Mouse (Mus musculus) heart, embryonic 11.5 days (tissue): ENCODE data around the gene Slc4a5. TPM values are rescaled to one million over a fixed set of nuclear protein-coding genes. Genes with fewer than 3 reads are reported as not detected.
A peak's percentile ranks its signal among the peaks of the same experiment; 100 is the strongest.

Source experiments
- ATAC-seq: fragments of 200-750 bp; cut with Nextera tagmentation; replicated peaks from 2 replicates; pipeline ENCODE4 v1.8.0; 2017; ENCODE audit warnings: moderate library complexity; ENCODE audit not compliant: insufficient number of reproducible peaks, low FRiP score, low TSS enrichment
- H3K27ac ChIP-seq: fragments of 300-500 bp; sonication (generic); 2 replicates; pipeline ENCODE4 v1.5.1; 2014; ENCODE audit warnings: mild to moderate bottlenecking, low read depth, low read length
- H3K27me3 ChIP-seq: fragments of 300-500 bp; sonication (generic); 2 replicates; pipeline ENCODE4 v1.6.1; 2014; ENCODE audit warnings: mild to moderate bottlenecking, low read length, mixed read lengths; ENCODE audit not compliant: control insufficient read depth, insufficient read depth
- H3K36me3 ChIP-seq: fragments of 300-500 bp; sonication (generic); 2 replicates; pipeline ENCODE4 v1.6.1; 2014; ENCODE audit warnings: mild to moderate bottlenecking, low read length, moderate library complexity, mixed read lengths; ENCODE audit not compliant: control insufficient read depth, insufficient read depth
- H3K4me1 ChIP-seq: fragments of 300-500 bp; sonication (generic); 2 replicates; pipeline ENCODE4 v1.6.1; 2014; ENCODE audit warnings: low read length; ENCODE audit not compliant: control insufficient read depth, insufficient read depth
- H3K4me2 ChIP-seq: fragments of 300-500 bp; sonication (generic); 2 replicates; pipeline ENCODE4 v1.6.1; 2014; ENCODE audit warnings: mild to moderate bottlenecking, moderate library complexity
- H3K4me3 ChIP-seq: fragments of 300-500 bp; sonication (generic); 2 replicates; pipeline ENCODE4 v1.5.1; 2014; ENCODE audit warnings: low read depth, low read length
- H3K9ac ChIP-seq: fragments of 300-500 bp; sonication (generic); 2 replicates; pipeline ENCODE4 v1.6.1; 2014; ENCODE audit warnings: mild to moderate bottlenecking, low read depth, low read length, moderate library complexity
- H3K9me3 ChIP-seq: fragments of 300-500 bp; sonication (generic); replicated peaks from 2 replicates; pipeline ENCODE4 v1.6.1; 2016; ENCODE audit warnings: low read length; ENCODE audit not compliant: control insufficient read depth
- WGBS: fragments of 180-500 bp; shearing (Covaris S2); extraction: QIAGEN DNeasy Blood & Tissue Kit; methylation state at CpG from one replicate; pipeline ENCODE4 v1.1.7; 2014; ENCODE audit not compliant: insufficient replicate concordance; 5-methylcytosine and 5-hydroxymethylcytosine counted together
- polyA plus RNA-seq: library from polyadenylated mRNA; unstranded; fragments of >200 nt; fragmentation: Nextera tagmentation; extraction: Ambion mirVana; gene quantifications from 2 replicates; pipeline ENCODE4 v1.2.1, GENCODE M21; 2014

Slc4a5 gene
- polyA plus RNA-seq, 1 experiment from 2014 or later = 0.21 TPM

DNA sequence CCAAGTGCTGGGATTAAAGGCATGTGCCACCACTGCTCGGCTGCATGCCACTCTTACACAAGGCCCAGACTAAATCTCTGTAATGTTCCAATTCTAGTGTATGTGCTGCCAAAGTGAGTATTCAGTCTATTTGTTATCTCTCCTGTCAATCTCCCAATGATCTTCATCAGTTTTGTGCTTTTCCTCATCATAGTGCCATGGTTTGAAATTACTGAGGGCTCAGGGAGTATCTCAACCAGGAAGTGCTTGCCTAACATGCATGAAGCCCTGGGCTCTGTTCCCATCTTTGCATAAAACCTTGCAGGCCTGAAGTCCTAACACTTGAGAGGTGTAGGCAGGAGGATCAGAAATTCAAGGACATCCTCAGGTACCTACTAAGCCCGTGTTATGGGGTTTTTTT, 103.2 kb downstream of the Slc4a5 start:
- no peak overlapping the region for H3K9ac ChIP-seq
- H3K4me2 ChIP-seq = no peak overlapping the region
- H3K27me3 ChIP-seq = no peaks in the 10 kb centered on the region
- H3K27ac ChIP-seq = no peak overlapping the region
- H3K4me3 ChIP-seq = no peak overlapping the region
- 0 out of 2 replicates have a peak, but pooled peaks cover 5% of the 10 kb centered on the region for H3K4me1 ChIP-seq
- H3K36me3 ChIP-seq = no peaks in the 10 kb centered on the region
- no peaks in the 10 kb centered on the region for H3K9me3 ChIP-seq
- 71% methylated on average over 2 of the region's 2 CpGs for WGBS
- ATAC-seq = no peak

DNA sequence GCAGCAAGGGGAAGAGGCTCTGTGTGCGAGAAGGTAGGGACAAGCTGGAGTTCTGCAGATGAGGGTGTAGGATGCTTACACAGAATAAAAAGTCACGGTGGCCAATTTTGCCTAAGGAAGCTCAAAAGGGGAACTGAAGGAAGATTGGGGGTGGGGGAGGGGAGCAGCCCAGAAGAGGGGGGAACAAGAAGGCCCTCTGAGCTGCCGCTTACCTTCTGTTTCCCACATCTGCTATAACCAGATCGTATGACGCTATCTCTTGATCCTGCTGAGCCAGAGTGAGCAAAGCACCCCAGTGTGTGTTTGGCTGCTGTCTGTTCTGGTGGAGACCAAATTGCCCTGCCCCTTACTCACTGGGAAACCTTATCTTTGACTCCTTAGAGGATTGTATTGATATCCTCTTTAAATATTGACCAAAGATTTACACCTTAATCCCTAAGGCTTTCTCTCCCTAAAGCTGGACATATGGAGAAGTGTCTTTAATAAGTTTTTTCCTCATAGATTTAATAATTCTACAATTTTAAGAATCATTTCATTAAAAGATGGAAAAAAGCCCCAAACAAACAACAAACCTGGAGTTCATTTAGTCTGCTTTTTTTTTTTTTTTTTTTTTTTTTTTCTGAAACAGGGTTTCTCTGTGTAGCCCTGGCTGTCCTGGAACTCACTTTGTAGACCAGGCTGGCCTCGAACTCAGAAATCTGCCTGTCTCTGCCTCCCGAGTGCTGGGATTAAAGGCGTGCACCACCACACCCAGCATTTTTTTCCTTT, 104.2 kb downstream of the Slc4a5 start:
- Histone ChIP-seq H3K4me1 (0 out of 2 replicates have a peak, but pooled peaks cover 5% of the 10 kb centered on the region), H3K36me3 (no peaks in the 10 kb centered on the region), H3K9ac (no peak overlapping the region), H3K4me3 (no peak overlapping the region), H3K27me3 (no peaks in the 10 kb centered on the region), H3K9me3 (no peaks in the 10 kb centered on the region), H3K27ac (no peak overlapping the region), H3K4me2 (no peak overlapping the region)
- no peak for ATAC-seq
- 61% methylated on average over 8 of the region's 8 CpGs for WGBS

DNA sequence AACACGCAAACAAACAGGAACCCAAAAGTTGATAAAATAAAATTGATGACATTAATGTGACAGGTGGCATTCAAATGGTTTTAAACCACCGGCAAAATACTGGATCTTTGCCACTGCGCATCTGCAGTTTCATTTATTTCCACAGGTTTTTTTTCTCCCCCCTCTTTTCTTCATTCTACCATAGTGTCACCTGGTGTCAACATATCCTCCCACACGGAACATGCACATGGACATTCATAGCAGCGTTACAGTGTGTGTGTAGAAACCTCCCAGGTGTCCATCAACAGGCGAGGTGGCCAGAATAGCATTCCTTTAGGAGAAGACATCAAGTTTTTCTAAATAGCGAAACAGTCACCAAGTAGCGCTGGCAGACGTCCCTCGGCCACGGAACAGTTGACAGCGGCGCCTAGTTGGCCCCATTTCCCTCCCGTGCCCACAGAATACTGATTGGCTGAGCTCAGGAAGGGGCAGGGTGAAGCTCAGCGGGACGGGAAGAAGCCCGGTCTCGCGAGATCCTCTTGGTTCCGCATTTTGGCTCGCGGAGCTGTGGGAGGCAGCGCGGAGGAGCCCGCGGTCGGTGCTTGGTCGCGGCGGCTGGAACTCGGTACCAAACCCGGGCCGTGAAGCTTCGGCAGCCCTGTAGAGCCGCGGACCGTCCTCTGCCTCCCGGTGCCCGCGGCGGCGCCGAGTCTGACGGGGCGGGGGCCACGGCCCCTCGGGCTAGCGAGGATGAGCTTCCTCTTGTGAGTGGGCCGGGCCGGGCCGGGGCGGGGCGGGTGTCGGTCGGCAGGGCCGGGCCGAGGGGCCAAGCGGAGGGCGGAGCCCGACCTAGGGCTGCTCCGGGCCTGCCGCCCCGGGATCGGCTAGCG, 106.1 kb downstream of the Slc4a5 start, which contains the start of the genes Mthfd2 and Mob1a:
Gene Mthfd2 (minus strand): TSS at position 384 of the 869 bp plus-strand sequence.
Gene Mob1a (plus strand): TSS at position 492 of the 869 bp plus-strand sequence.
- Histone ChIP-seq H3K4me2 (peak within 1 kb of the TSS; percentile 79), H3K27ac (peak within 1 kb of the TSS; percentile 87), H3K9ac (peak within 1 kb of the TSS; percentile 86), H3K27me3 (no peaks in the 10 kb centered on the region), H3K4me1 (0 out of 2 replicates have a peak, but pooled peaks cover 5% of the 10 kb centered on the region), H3K9me3 (no peaks in the 10 kb centered on the region), H3K36me3 (peaks cover 6% of the 10 kb centered on the region; the same call in 1 of the 2 replicates), H3K4me3 (peak within 1 kb of the TSS; percentile 76)
- WGBS = 1% methylated on average over 64 of the region's 65 CpGs
- peak; percentile 97 for ATAC-seq

DNA sequence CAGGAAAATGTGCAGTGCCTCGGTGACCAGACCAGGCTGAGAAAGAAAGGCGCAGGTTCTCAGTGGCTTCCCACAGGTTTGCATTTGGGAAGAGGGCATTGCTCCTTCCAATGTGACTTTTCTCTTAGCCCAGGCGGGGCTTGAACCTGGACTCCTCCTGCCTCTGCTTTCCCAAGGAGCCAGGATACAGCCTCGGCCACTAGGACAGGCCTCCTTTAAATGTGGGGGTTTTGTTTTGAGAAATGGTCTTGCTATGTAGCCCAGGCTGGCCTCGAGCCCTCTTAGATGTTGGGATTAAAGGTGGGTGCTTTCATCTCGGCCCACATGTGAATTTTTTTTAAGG, 106.7 kb downstream of the Slc4a5 start:
- peak overlapping the region; percentile 79 for H3K4me2 ChIP-seq
- no peak for ATAC-seq
- WGBS = 5% methylated on average over 6 of the region's 6 CpGs
- H3K4me3 ChIP-seq = peak overlapping the region; percentile 76
- no peaks in the 10 kb centered on the region for H3K27me3 ChIP-seq
- H3K27ac ChIP-seq = peak overlapping the region; percentile 87
- H3K36me3 ChIP-seq = peaks cover 11% of the 10 kb centered on the region
- H3K4me1 ChIP-seq = 0 out of 2 replicates have a peak, but pooled peaks cover 5% of the 10 kb centered on the region
- peak overlapping the region; percentile 86 for H3K9ac ChIP-seq
- H3K9me3 ChIP-seq = no peaks in the 10 kb centered on the region

DNA sequence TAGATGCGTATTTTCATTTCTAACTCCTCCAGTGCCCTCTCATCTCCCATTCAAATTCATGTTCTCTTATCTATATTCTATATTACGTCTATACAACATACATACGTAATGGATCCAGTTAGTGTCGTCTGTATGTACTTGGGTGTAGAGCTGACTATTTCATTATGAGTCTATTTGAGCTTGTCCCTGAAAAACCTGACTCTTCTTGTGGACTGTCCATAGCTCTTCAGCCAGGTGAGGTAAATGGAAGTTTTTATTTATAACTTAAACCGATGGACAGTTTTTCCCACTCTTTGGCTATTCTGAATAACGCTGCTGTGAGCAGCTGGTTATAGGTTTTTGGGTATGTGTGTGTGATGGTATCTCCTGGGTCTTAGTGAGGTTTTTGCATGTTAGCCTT, 107.1 kb downstream of the Slc4a5 start:
- 0 out of 2 replicates have a peak, but pooled peaks cover 5% of the 10 kb centered on the region for H3K4me1 ChIP-seq
- peaks cover 14% of the 10 kb centered on the region for H3K36me3 ChIP-seq
- H3K27ac ChIP-seq = no peak overlapping the region
- no peak for ATAC-seq
- H3K9ac ChIP-seq = peak overlapping the region; percentile 86; the same call in 1 of the 2 replicates
- H3K9me3 ChIP-seq = no peaks in the 10 kb centered on the region
- H3K4me3 ChIP-seq = peak overlapping the region; percentile 76
- WGBS = 56% methylated on average over 6 of the region's 6 CpGs
- peak overlapping the region; percentile 79 for H3K4me2 ChIP-seq
- H3K27me3 ChIP-seq = no peaks in the 10 kb centered on the region

DNA sequence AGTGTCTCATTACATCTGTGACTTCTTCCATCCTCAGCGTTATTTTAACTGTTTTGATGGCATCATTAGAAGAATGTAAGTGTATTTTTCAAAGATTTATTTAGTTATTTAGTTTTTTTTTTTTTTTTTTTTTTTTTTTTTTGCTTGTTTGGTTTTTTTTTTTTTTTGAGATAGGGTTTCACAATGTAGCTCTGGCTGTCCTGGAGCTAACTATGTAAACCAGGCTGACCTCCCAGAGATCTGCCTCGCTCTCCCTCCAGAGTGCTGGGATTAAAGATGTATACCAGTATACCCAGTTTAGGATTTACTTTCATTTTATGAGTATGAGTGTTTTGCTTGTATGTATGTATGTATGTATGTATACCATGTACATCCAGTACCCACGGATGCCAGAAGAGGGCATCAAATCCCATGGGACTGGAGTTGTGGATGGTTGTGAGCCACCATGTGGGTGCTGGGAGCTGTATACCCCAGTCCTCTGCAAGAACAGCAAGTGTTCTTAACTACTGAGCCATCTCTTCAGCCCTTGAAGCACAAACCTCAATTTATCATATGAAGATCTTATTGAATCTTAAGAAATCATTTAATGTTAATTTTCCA, 108.1 kb downstream of the Slc4a5 start:
- 0 out of 2 replicates have a peak, but pooled peaks cover 5% of the 10 kb centered on the region for H3K4me1 ChIP-seq
- H3K9me3 ChIP-seq = no peaks in the 10 kb centered on the region
- WGBS = 84% methylated on average over 3 of the region's 3 CpGs
- H3K36me3 ChIP-seq = peaks cover 20% of the 10 kb centered on the region
- no peak for ATAC-seq
- no peak overlapping the region for H3K27ac ChIP-seq
- H3K9ac ChIP-seq = no peak overlapping the region
- peak overlapping the region; percentile 79; the same call in 1 of the 2 replicates for H3K4me2 ChIP-seq
- no peak overlapping the region for H3K4me3 ChIP-seq
- no peaks in the 10 kb centered on the region for H3K27me3 ChIP-seq

DNA sequence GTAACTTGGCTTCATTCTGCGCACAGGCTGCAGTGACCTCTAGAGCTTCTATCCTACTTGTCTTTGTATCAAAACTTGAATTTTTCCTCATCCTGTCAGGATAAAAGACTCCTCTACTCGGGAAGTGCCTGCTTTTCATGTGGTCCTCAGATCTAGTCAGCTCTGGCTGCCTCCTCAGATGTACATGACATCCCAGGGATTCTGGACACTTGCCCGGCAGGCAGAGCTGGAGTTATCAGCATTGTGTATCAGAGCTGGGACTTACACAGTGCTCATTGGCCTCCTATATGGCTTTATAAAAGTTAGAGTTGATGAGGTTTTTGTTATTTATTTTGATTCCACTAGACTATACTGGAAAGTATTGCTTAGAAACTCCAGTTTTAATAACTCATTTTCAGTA, 121.8 kb downstream of the Slc4a5 start:
- Histone ChIP-seq H3K27ac (no peak overlapping the region), H3K36me3 (peaks cover 11% of the 10 kb centered on the region), H3K27me3 (no peaks in the 10 kb centered on the region), H3K4me1 (no peaks in the 10 kb centered on the region), H3K9ac (no peak overlapping the region), H3K4me3 (no peak overlapping the region), H3K4me2 (no peak overlapping the region), H3K9me3 (no peaks in the 10 kb centered on the region)
- WGBS = 73% methylated on average over 3 of the region's 3 CpGs
- ATAC-seq = no peak

DNA sequence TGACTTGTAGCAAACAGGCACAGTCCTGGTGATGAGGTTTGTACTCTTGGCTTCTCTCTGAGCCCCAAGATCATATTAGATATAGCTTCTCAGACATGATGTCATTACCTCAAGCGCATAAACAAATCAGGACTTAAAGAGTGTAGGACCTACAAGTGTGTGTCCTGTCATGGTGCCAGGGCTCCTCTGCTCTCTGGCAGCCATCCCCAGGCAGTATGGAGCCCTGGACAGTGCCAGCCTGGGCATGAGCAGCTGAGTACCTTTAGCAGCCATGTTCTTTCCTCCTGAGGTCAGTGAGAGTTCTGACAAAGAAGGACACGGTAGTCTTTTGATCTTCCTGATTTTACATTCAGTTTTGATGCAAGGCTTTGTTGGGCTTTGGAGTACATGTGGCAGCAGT, 123.3 kb downstream of the Slc4a5 start:
- no peaks in the 10 kb centered on the region for H3K4me1 ChIP-seq
- H3K9me3 ChIP-seq = no peaks in the 10 kb centered on the region
- H3K4me3 ChIP-seq = no peak overlapping the region
- H3K9ac ChIP-seq = 0 out of 2 replicates have a peak overlapping the region, but pooled peaks have one; percentile 5
- H3K36me3 ChIP-seq = peaks cover 11% of the 10 kb centered on the region
- H3K27me3 ChIP-seq = no peaks in the 10 kb centered on the region
- H3K27ac ChIP-seq = no peak overlapping the region
- H3K4me2 ChIP-seq = no peak overlapping the region
- ATAC-seq = no peak
- WGBS = 96% methylated on average over 2 of the region's 2 CpGs
